Comparison of ENCODE assay signal across 9 mouse cellular contexts in genomic region chr5:114418541-114418940, GRCm38 (mm10). TPM values are rescaled to one million over a fixed set of nuclear protein-coding genes. Genes with fewer than 3 reads are reported as not detected.
DNase-seq lines count a peak whose midpoint lies in the region; ATAC-seq lines count a peak whose summit lies in the region.
"Had no signal": no experiment of that assay in that cellular context is flagged by ENCODE, and none has a peak within 500 bp of the region (broad histone marks: within the 10 kb centered on the region; RNA-seq: fewer than 3 reads in every experiment).

No protein-coding gene starts in this region.

- DNase-seq in forebrain, embryonic 14.5 days (ENCODE audit: low spot score) = no peak
- peak; percentile 46 for DNase-seq in limb, embryonic 11.5 days (ENCODE audit: low spot score)
- DNase-seq in limb, embryonic 10.5 days (ENCODE audit: low spot score) = no peak
- peak; percentile 44 for DNase-seq in NIH3T3 (ENCODE audit: low read depth)
- DNase-seq in layer of hippocampus, adult 9-11 months = no peak

- H3K36me3 ChIP-seq in forebrain, embryonic 12.5 days (replicated peaks) = peaks cover 78% of the 10 kb centered on the region
- peaks cover 81% of the 10 kb centered on the region for H3K36me3 ChIP-seq in forebrain, embryonic 14.5 days (ENCODE audit: control insufficient read depth, insufficient read depth, low read length)
- H3K36me3 ChIP-seq in limb, embryonic 11.5 days (ENCODE audit: control insufficient read depth, insufficient read depth, low read length) = peaks cover 35% of the 10 kb centered on the region
- peaks cover 86% of the 10 kb centered on the region for H3K36me3 ChIP-seq in limb, embryonic 10.5 days
- H3K36me3 ChIP-seq in midbrain, embryonic 15.5 days (replicated peaks) = peaks cover 60% of the 10 kb centered on the region

- peak; percentile 55 for ATAC-seq in forebrain, embryonic 12.5 days (ENCODE audit: low FRiP score)
- ATAC-seq in forebrain, embryonic 14.5 days = no peak
- ATAC-seq in limb, embryonic 11.5 days (ENCODE audit: insufficient number of reproducible peaks, low FRiP score, low TSS enrichment, low read depth) = no peak
- 0 out of 2 replicates have a peak, but pooled peaks have one; percentile 48 for ATAC-seq in midbrain, embryonic 15.5 days (replicated peaks)
- no peak for ATAC-seq in inflammation-experienced regulatory T-cells, adult 6 months

- no peak overlapping the region for H3K4me2 ChIP-seq in forebrain, embryonic 12.5 days
- H3K4me2 ChIP-seq in forebrain, embryonic 14.5 days (ENCODE audit: low read length) = no peak overlapping the region
- no peak overlapping the region for H3K4me2 ChIP-seq in limb, embryonic 11.5 days (ENCODE audit: low read depth, severe bottlenecking)
- no peak overlapping the region for H3K4me2 ChIP-seq in midbrain, embryonic 15.5 days

- no peak overlapping the region for H3K9ac ChIP-seq in forebrain, embryonic 12.5 days
- no peak overlapping the region for H3K9ac ChIP-seq in forebrain, embryonic 14.5 days (ENCODE audit: low read length)
- H3K9ac ChIP-seq in limb, embryonic 11.5 days (ENCODE audit: low read length) = no peak overlapping the region
- H3K9ac ChIP-seq in midbrain, embryonic 15.5 days = no peak overlapping the region

- H3K27me3 ChIP-seq in forebrain, embryonic 12.5 days = no peaks in the 10 kb centered on the region
- no peaks in the 10 kb centered on the region for H3K27me3 ChIP-seq in forebrain, embryonic 14.5 days (replicated peaks; ENCODE audit: control insufficient read depth, insufficient read depth, low read length)
- no peaks in the 10 kb centered on the region for H3K27me3 ChIP-seq in limb, embryonic 11.5 days (ENCODE audit: control insufficient read depth, insufficient read depth, low read length)
- H3K27me3 ChIP-seq in limb, embryonic 10.5 days (ENCODE audit: low read depth, poor library complexity, severe bottlenecking) = no peaks in the 10 kb centered on the region
- no peaks in the 10 kb centered on the region for H3K27me3 ChIP-seq in midbrain, embryonic 15.5 days (replicated peaks)

- no peak overlapping the region for H3K27ac ChIP-seq in forebrain, embryonic 12.5 days
- H3K27ac ChIP-seq in forebrain, embryonic 14.5 days (ENCODE audit: low read depth, low read length) = no peak overlapping the region
- no peak overlapping the region for H3K27ac ChIP-seq in limb, embryonic 11.5 days (replicated peaks; ENCODE audit: low read depth, low read length)
- H3K27ac ChIP-seq in limb, embryonic 10.5 days = no peak overlapping the region
- H3K27ac ChIP-seq in midbrain, embryonic 15.5 days = no peak overlapping the region
- H3K27ac ChIP-seq: heart, embryonic 10.5 days had no signal

- H3K4me1 ChIP-seq in forebrain, embryonic 12.5 days = peaks cover under 1% of the 10 kb centered on the region; the same call in 1 of the 2 replicates
- H3K4me1 ChIP-seq in forebrain, embryonic 14.5 days (ENCODE audit: control insufficient read depth, insufficient read depth, low read length) = no peaks in the 10 kb centered on the region; the same call in 1 of the 2 replicates
- H3K4me1 ChIP-seq in limb, embryonic 11.5 days (ENCODE audit: control insufficient read depth, insufficient read depth, low read length) = no peaks in the 10 kb centered on the region
- H3K4me1 ChIP-seq in limb, embryonic 10.5 days = no peaks in the 10 kb centered on the region
- peaks cover 3% of the 10 kb centered on the region; the same call in 1 of the 2 replicates for H3K4me1 ChIP-seq in midbrain, embryonic 15.5 days

- 82% methylated on average over 8 of the region's 8 CpGs for WGBS in forebrain, embryonic 12.5 days
- 81% methylated on average over 8 of the region's 8 CpGs for WGBS in forebrain, embryonic 14.5 days
- WGBS in limb, embryonic 11.5 days = 83% methylated on average over 8 of the region's 8 CpGs
- 84% methylated on average over 8 of the region's 8 CpGs for WGBS in limb, embryonic 10.5 days
- WGBS in midbrain, embryonic 15.5 days = 83% methylated on average over 8 of the region's 8 CpGs

- no peaks in the 10 kb centered on the region for H3K9me3 ChIP-seq in forebrain, embryonic 12.5 days
- no peaks in the 10 kb centered on the region for H3K9me3 ChIP-seq in forebrain, embryonic 14.5 days (replicated peaks; ENCODE audit: control insufficient read depth, low read length)
- H3K9me3 ChIP-seq in limb, embryonic 11.5 days (ENCODE audit: control insufficient read depth, low read length) = no peaks in the 10 kb centered on the region
- H3K9me3 ChIP-seq in limb, embryonic 10.5 days (replicated peaks) = no peaks in the 10 kb centered on the region
- no peaks in the 10 kb centered on the region for H3K9me3 ChIP-seq in midbrain, embryonic 15.5 days
- H3K9me3 ChIP-seq: heart, embryonic 10.5 days had no signal

- no peak overlapping the region for H3K4me3 ChIP-seq in forebrain, embryonic 12.5 days (replicated peaks)
- H3K4me3 ChIP-seq in forebrain, embryonic 14.5 days (ENCODE audit: low read depth, low read length) = no peak overlapping the region
- no peak overlapping the region for H3K4me3 ChIP-seq in limb, embryonic 11.5 days (ENCODE audit: low read depth, low read length)
- no peak overlapping the region for H3K4me3 ChIP-seq in limb, embryonic 10.5 days
- H3K4me3 ChIP-seq in midbrain, embryonic 15.5 days = no peak overlapping the region
- H3K4me3 ChIP-seq: heart, embryonic 10.5 days had no signal

RNA-seq across cellular contexts. Expression of gene Mmab, which starts 25.3 kb away (rescaled TPM):
- 25.9 and 29.4 TPM in 2 replicates for polyA plus RNA-seq in forebrain, embryonic 12.5 days (2016; fragmentation: Nextera tagmentation; extraction: Ambion mirVana)
- polyA plus RNA-seq in forebrain, embryonic 14.5 days (2014; fragmentation: Nextera tagmentation; extraction: Ambion mirVana) = 18.2 and 18.6 TPM in 2 replicates
- polyA plus RNA-seq in limb, embryonic 11.5 days (2014; fragmentation: Nextera tagmentation; extraction: Ambion mirVana) = 29.8 and 30.6 TPM in 2 replicates
- polyA plus RNA-seq in limb, embryonic 10.5 days (2016; fragmentation: Nextera tagmentation; extraction: Ambion mirVana) = 29.3 and 34.7 TPM in 2 replicates
- polyA plus RNA-seq in midbrain, embryonic 15.5 days (2015; fragmentation: Nextera tagmentation; extraction: Ambion mirVana) = 31.6 and 32.8 TPM in 2 replicates
- 1 to 10 TPM; 4.2 to 5.9 (median 4.2) TPM for polyA plus RNA-seq in inflammation-experienced regulatory T-cells, adult 6 months (2017; shearing (Covaris generic))

RNA-seq across cellular contexts. Expression of gene Mvk, which starts 25.5 kb away (rescaled TPM):
- 50.3 and 52.0 TPM in 2 replicates for polyA plus RNA-seq in forebrain, embryonic 12.5 days (2016; fragmentation: Nextera tagmentation; extraction: Ambion mirVana)
- polyA plus RNA-seq in forebrain, embryonic 14.5 days (2014; fragmentation: Nextera tagmentation; extraction: Ambion mirVana) = 55.9 and 58.6 TPM in 2 replicates
- 47.6 and 49.2 TPM in 2 replicates for polyA plus RNA-seq in limb, embryonic 11.5 days (2014; fragmentation: Nextera tagmentation; extraction: Ambion mirVana)
- polyA plus RNA-seq in limb, embryonic 10.5 days (2016; fragmentation: Nextera tagmentation; extraction: Ambion mirVana) = 50.6 and 55.2 TPM in 2 replicates
- 63.8 and 69.7 TPM in 2 replicates for polyA plus RNA-seq in midbrain, embryonic 15.5 days (2015; fragmentation: Nextera tagmentation; extraction: Ambion mirVana)
- polyA plus RNA-seq in inflammation-experienced regulatory T-cells, adult 6 months (2017; shearing (Covaris generic)) = 10 to 100 TPM in 2 of 3 experiments, 1 to 10 TPM in 1; 9.6 to 13.8 (median 12.8) TPM

RNA-seq across cellular contexts. Expression of gene Ube3b, which starts 38.1 kb away (rescaled TPM):
- 53.7 and 60.1 TPM in 2 replicates for polyA plus RNA-seq in forebrain, embryonic 12.5 days (2016; fragmentation: Nextera tagmentation; extraction: Ambion mirVana)
- 35.9 and 43.1 TPM in 2 replicates for polyA plus RNA-seq in forebrain, embryonic 14.5 days (2014; fragmentation: Nextera tagmentation; extraction: Ambion mirVana)
- 48.4 and 54.1 TPM in 2 replicates for polyA plus RNA-seq in limb, embryonic 11.5 days (2014; fragmentation: Nextera tagmentation; extraction: Ambion mirVana)
- 54.5 and 59.5 TPM in 2 replicates for polyA plus RNA-seq in limb, embryonic 10.5 days (2016; fragmentation: Nextera tagmentation; extraction: Ambion mirVana)
- 41.3 and 41.4 TPM in 2 replicates for polyA plus RNA-seq in midbrain, embryonic 15.5 days (2015; fragmentation: Nextera tagmentation; extraction: Ambion mirVana)
- 10 to 100 TPM; 23.0 to 29.2 (median 28.0) TPM for polyA plus RNA-seq in inflammation-experienced regulatory T-cells, adult 6 months (2017; shearing (Covaris generic))

RNA-seq across cellular contexts. Expression of gene Kctd10, which starts 38.2 kb away (rescaled TPM):
- 93.1 and 94.6 TPM in 2 replicates for polyA plus RNA-seq in forebrain, embryonic 12.5 days (2016; fragmentation: Nextera tagmentation; extraction: Ambion mirVana)
- polyA plus RNA-seq in forebrain, embryonic 14.5 days (2014; fragmentation: Nextera tagmentation; extraction: Ambion mirVana) = 87.6 and 88.4 TPM in 2 replicates
- 81.9 and 88.6 TPM in 2 replicates for polyA plus RNA-seq in limb, embryonic 11.5 days (2014; fragmentation: Nextera tagmentation; extraction: Ambion mirVana)
- 99.9 and 103 TPM in 2 replicates for polyA plus RNA-seq in limb, embryonic 10.5 days (2016; fragmentation: Nextera tagmentation; extraction: Ambion mirVana)
- polyA plus RNA-seq in midbrain, embryonic 15.5 days (2015; fragmentation: Nextera tagmentation; extraction: Ambion mirVana) = 80.7 and 82.7 TPM in 2 replicates
- 10 to 100 TPM; 57.7 to 73.7 (median 61.6) TPM for polyA plus RNA-seq in inflammation-experienced regulatory T-cells, adult 6 months (2017; shearing (Covaris generic))

Comparison
In these comparisons a context has a peak if more than half of its experiments do, and no peak if none do; other contexts are left out.
1. ATAC-seq: peak in forebrain, embryonic 12.5 days (single experiment) and midbrain, embryonic 15.5 days (single experiment); none in forebrain, embryonic 14.5 days (single experiment), limb, embryonic 11.5 days (single experiment) and inflammation-experienced regulatory T-cells, adult 6 months (single experiment).
2. DNase-seq: peak in limb, embryonic 11.5 days (single experiment) and NIH3T3 (single experiment); none in forebrain, embryonic 14.5 days (single experiment), limb, embryonic 10.5 days (single experiment) and layer of hippocampus, adult 9-11 months (single experiment).